Mouse (Mus musculus): Measurements from ENCODE around the gene Nbea.
A peak's percentile ranks its signal among the peaks of the same experiment; 100 is the strongest.
"Not testable (repeated sequence)": the region's sequence is repeated elsewhere in the genome, so short reads cannot be mapped to it uniquely, and the experiment has no call there.

The Nbea gene

GRCm38 (mm10) chr3:55664713-55665112, 518.8 kb downstream of the Nbea start:
- DNase-seq (ENCODE audit: inconsistent ontology term), result no peak

GRCm38 (mm10) chr3:55661678-55662445, 521.6 kb downstream of the Nbea start:
- DNase-seq (ENCODE audit: inconsistent ontology term), result no peak

- no peak for DNase-seq (ENCODE audit: inconsistent ontology term)
Measured at GRCm38 (mm10) chr3:55660261-55660838, 523.2 kb downstream of the Nbea start.

- DNase-seq (ENCODE audit: inconsistent ontology term), result no peak
Measured at GRCm38 (mm10) chr3:55659558-55660215, 523.8 kb downstream of the Nbea start.

- peak; percentile 96 for DNase-seq (ENCODE audit: inconsistent ontology term)
Measured at GRCm38 (mm10) chr3:55652321-55652720, 531.2 kb downstream of the Nbea start.

GRCm38 (mm10) chr3:55651877-55652276, 531.6 kb downstream of the Nbea start:
- DNase-seq (ENCODE audit: inconsistent ontology term), result no peak

- peak; percentile 87 for DNase-seq (ENCODE audit: inconsistent ontology term)
Measured at GRCm38 (mm10) chr3:55649541-55649940, 534.0 kb downstream of the Nbea start.

- peak; percentile 19 for DNase-seq (ENCODE audit: inconsistent ontology term)
Measured at GRCm38 (mm10) chr3:55648299-55648698, 535.2 kb downstream of the Nbea start.

- DNase-seq (ENCODE audit: inconsistent ontology term), result no peak
Measured at GRCm38 (mm10) chr3:55647176-55647575, 536.3 kb downstream of the Nbea start.

GRCm38 (mm10) chr3:55646437-55646836, 537.1 kb downstream of the Nbea start:
- no peak for DNase-seq (ENCODE audit: inconsistent ontology term)

- DNase-seq (ENCODE audit: inconsistent ontology term), result no peak
Measured at GRCm38 (mm10) chr3:55644035-55644618, 539.4 kb downstream of the Nbea start.

- no peak for DNase-seq (ENCODE audit: inconsistent ontology term)
Measured at GRCm38 (mm10) chr3:55637660-55638059, 545.8 kb downstream of the Nbea start.

- no peak for DNase-seq (ENCODE audit: inconsistent ontology term)
Measured at GRCm38 (mm10) chr3:55635542-55636172, 547.8 kb downstream of the Nbea start.

- DNase-seq (ENCODE audit: inconsistent ontology term), result no peak
Measured at GRCm38 (mm10) chr3:55627054-55627453, 556.4 kb downstream of the Nbea start.

GRCm38 (mm10) chr3:55621958-55622357, 561.5 kb downstream of the Nbea start:
- not testable (repeated sequence) for DNase-seq (ENCODE audit: inconsistent ontology term)

GRCm38 (mm10) chr3:55618396-55618795, 565.1 kb downstream of the Nbea start:
- no peak for DNase-seq (ENCODE audit: inconsistent ontology term)

GRCm38 (mm10) chr3:55612459-55613115, 570.9 kb downstream of the Nbea start:
- DNase-seq (ENCODE audit: inconsistent ontology term), result no peak

GRCm38 (mm10) chr3:55612023-55612422, 571.5 kb downstream of the Nbea start:
- DNase-seq (ENCODE audit: inconsistent ontology term), result no peak

- no peak for DNase-seq (ENCODE audit: inconsistent ontology term)
Measured at GRCm38 (mm10) chr3:55610191-55610590, 573.3 kb downstream of the Nbea start.

- peak; percentile 97 for DNase-seq (ENCODE audit: inconsistent ontology term)
Measured at GRCm38 (mm10) chr3:55600286-55600685, 583.2 kb downstream of the Nbea start.

GRCm38 (mm10) chr3:55599366-55600085, 584.0 kb downstream of the Nbea start:
- peak; percentile 72 for DNase-seq (ENCODE audit: inconsistent ontology term)

All from Muller cell, postnatal 12 days (primary cell).